Mouse (Mus musculus) megakaryocyte, embryonic 14.5 days (primary cell): ENCODE results near the gene Rnf150.

ENCODE experiments used
- FLI1 ChIP-seq: IDR thresholded peaks from 2 replicates; pipeline ENCODE4 v1.6.1; 2012; ENCODE audit warnings: low read length, inconsistent platforms, mixed read lengths
- GATA1 ChIP-seq: IDR thresholded peaks from 3 replicates; pipeline ENCODE4 v1.6.1; 2012; ENCODE audit warnings: mixed read lengths, low read length, inconsistent platforms, borderline replicate concordance

DNA sequence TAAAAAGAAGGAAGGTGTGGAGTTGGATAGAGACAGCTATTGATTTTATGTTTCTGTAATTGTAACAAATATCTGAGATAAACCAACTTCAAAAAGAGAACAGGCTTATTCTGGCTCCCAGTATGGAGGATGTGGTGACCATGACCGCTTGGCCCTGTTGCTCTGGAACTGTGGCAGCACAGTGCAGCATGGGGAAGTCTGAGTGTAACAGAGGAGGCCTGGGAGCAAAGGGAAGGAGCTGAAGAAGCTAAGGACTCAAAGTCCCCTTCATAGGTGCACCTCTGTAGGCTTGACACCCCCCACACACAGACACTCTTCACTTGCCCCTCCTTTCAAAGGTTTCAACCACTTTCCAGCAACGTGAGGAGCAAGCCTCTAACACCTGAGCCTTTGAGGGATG lies 214.2 kb downstream of the Rnf150 start:
- TF ChIP-seq GATA1 (no peak), FLI1 (no peak)
